Mouse (Mus musculus) layer of hippocampus, adult 9-11 months (tissue): ENCODE measurements at regions not wholly inside any gene's neighbourhood (a gene's known extent, or its start where the extent isn't known, plus 50 kb on each side); places are given as distances from the start of the nearest gene placed in this dataset.

Source experiments
- DNase-seq: peaks from one replicate; pipeline ENCODE4 v3.0.0; 2022

DNA sequence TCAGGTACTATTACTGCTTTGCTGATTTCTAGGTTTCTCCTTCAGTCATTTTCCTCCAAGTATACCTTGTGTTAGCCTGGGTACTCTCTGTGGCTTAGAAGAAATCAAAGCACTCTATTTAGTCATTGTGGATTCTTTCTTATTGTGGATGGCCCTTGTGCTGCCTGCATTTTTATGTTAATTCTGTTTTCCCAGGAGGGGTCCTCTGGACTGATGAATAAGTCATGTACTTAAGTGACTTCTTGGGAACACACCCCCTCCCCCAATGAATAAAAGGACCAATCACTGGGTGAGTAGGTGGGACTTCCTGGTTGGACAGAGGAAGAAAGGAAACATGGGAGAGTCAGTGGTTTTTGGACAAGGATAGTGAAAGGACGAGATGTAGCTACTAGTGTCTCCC, 128.1 kb upstream of the Cntn4 start:
- DNase-seq = no peak

GRCm38 (mm10) chr6:105568301-105568700, 109.2 kb upstream of the Cntn4 start:
- DNase-seq = peak; percentile 7

GRCm38 (mm10) chr6:105569103-105569502, 108.4 kb upstream of the Cntn4 start:
- peak; percentile 2 for DNase-seq

DNA sequence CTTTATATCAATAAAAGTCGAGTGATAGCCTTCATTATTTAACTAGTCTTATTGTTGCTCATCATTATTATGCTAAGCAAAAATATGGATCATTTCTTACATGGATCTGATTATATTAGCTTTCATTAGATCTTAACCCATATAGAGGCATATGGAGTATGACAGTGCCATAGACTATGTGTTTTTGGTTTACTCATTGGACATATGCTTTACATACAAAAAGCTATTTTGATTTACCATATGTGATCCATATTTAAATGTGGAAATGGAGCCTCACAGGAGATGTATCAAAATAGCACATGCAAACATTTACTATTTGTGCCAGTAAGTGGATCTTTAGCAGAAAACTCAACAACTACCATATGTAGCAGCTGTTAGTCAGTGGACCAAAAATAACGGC, 73.2 kb upstream of the Cntn4 start:
- DNase-seq = no peak
